Mouse (Mus musculus): Measurements from ENCODE around the gene Lin7c. TPM values are rescaled to one million over a fixed set of nuclear protein-coding genes. Genes with fewer than 3 reads are reported as not detected.
A peak's percentile ranks its signal among the peaks of the same experiment; 100 is the strongest.

Lin7c gene
- polyA plus RNA-seq, 1 experiment from 2014 or later, result 152 TPM

GRCm38 (mm10) chr2:109917496-109918413, 27.1 kb downstream of the Lin7c start, which contains the start of gene Lgr4:
Gene Lgr4, plus strand, starts transcription at chr2:109917647.
- H3K4me2 ChIP-seq, result peak within 1 kb of the TSS; percentile 87
- H3K4me1 ChIP-seq (replicated peaks), result peaks cover 45% of the 10 kb centered on the region
- H3K4me3 ChIP-seq, result peak within 1 kb of the TSS; percentile 88
- H3K27me3 ChIP-seq, result no peaks in the 10 kb centered on the region
- WGBS, result under 1% methylated on average over 93 of the region's 111 CpGs
- no peaks in the 10 kb centered on the region for H3K36me3 ChIP-seq
- peak within 1 kb of the TSS; percentile 97 for H3K27ac ChIP-seq (replicated peaks)
- H3K9me3 ChIP-seq, result no peaks in the 10 kb centered on the region
- peak; percentile 98 for ATAC-seq (ENCODE audit: low read depth)
- peak within 1 kb of the TSS; percentile 96 for H3K9ac ChIP-seq

- H3K27me3 ChIP-seq, result no peaks in the 10 kb centered on the region
- H3K4me3 ChIP-seq, result peak overlapping the region; percentile 88
- peaks cover 51% of the 10 kb centered on the region for H3K4me1 ChIP-seq (replicated peaks)
- WGBS, result 6% methylated on average over 22 of the region's 22 CpGs
- no peaks in the 10 kb centered on the region for H3K9me3 ChIP-seq
- H3K4me2 ChIP-seq, result peak overlapping the region; percentile 87
- ATAC-seq (ENCODE audit: low read depth), result no peak
- no peaks in the 10 kb centered on the region for H3K36me3 ChIP-seq
- peak overlapping the region; percentile 97 for H3K27ac ChIP-seq (replicated peaks)
- H3K9ac ChIP-seq, result peak overlapping the region; percentile 96
Observed at GRCm38 (mm10) chr2:109918592-109919262, 28.1 kb downstream of the Lin7c start.

- H3K4me1 ChIP-seq (replicated peaks), result peaks cover 55% of the 10 kb centered on the region
- H3K36me3 ChIP-seq, result no peaks in the 10 kb centered on the region
- peak overlapping the region; percentile 87 for H3K4me2 ChIP-seq
- peak overlapping the region; percentile 88 for H3K4me3 ChIP-seq
- WGBS, result 61% methylated on average over 7 of the region's 7 CpGs
- H3K9me3 ChIP-seq, result no peaks in the 10 kb centered on the region
- no peak for ATAC-seq (ENCODE audit: low read depth)
- H3K27me3 ChIP-seq, result no peaks in the 10 kb centered on the region
- H3K9ac ChIP-seq, result peak overlapping the region; percentile 46
- H3K27ac ChIP-seq (replicated peaks), result no peak overlapping the region
Observed at GRCm38 (mm10) chr2:109920471-109920870, 29.8 kb downstream of the Lin7c start.

- peak overlapping the region; percentile 61; the same call in 1 of the 2 replicates for H3K27ac ChIP-seq (replicated peaks)
- H3K9me3 ChIP-seq, result no peaks in the 10 kb centered on the region
- no peak overlapping the region for H3K4me3 ChIP-seq
- no peak overlapping the region for H3K9ac ChIP-seq
- 48% methylated on average over 8 of the region's 8 CpGs for WGBS
- no peak for ATAC-seq (ENCODE audit: low read depth)
- H3K27me3 ChIP-seq, result no peaks in the 10 kb centered on the region
- H3K4me1 ChIP-seq (replicated peaks), result peaks cover 55% of the 10 kb centered on the region
- H3K36me3 ChIP-seq, result no peaks in the 10 kb centered on the region
- peak overlapping the region; percentile 87 for H3K4me2 ChIP-seq
Observed at GRCm38 (mm10) chr2:109921298-109922035, 30.8 kb downstream of the Lin7c start.

- H3K4me3 ChIP-seq, result no peak overlapping the region
- no peaks in the 10 kb centered on the region for H3K36me3 ChIP-seq
- H3K27me3 ChIP-seq, result no peaks in the 10 kb centered on the region
- no peaks in the 10 kb centered on the region for H3K9me3 ChIP-seq
- WGBS, result 86% methylated on average over 3 of the region's 3 CpGs
- H3K4me1 ChIP-seq (replicated peaks), result peaks cover 48% of the 10 kb centered on the region
- no peak overlapping the region for H3K9ac ChIP-seq
- ATAC-seq (ENCODE audit: low read depth), result no peak
- H3K4me2 ChIP-seq, result no peak overlapping the region
- no peak overlapping the region for H3K27ac ChIP-seq (replicated peaks)
Observed at GRCm38 (mm10) chr2:109922306-109922705, 31.7 kb downstream of the Lin7c start.

- H3K4me3 ChIP-seq, result no peak overlapping the region
- ATAC-seq (ENCODE audit: low read depth), result no peak
- 87% methylated on average over 3 of the region's 3 CpGs for WGBS
- no peak overlapping the region for H3K9ac ChIP-seq
- H3K27me3 ChIP-seq, result no peaks in the 10 kb centered on the region
- no peak overlapping the region for H3K4me2 ChIP-seq
- no peak overlapping the region for H3K27ac ChIP-seq (replicated peaks)
- H3K36me3 ChIP-seq, result no peaks in the 10 kb centered on the region
- H3K9me3 ChIP-seq, result no peaks in the 10 kb centered on the region
- peaks cover 52% of the 10 kb centered on the region for H3K4me1 ChIP-seq (replicated peaks)
Observed at GRCm38 (mm10) chr2:109923031-109923430, 32.4 kb downstream of the Lin7c start.

GRCm38 (mm10) chr2:109923945-109924344, 33.3 kb downstream of the Lin7c start:
- no peaks in the 10 kb centered on the region for H3K27me3 ChIP-seq
- H3K36me3 ChIP-seq, result no peaks in the 10 kb centered on the region
- no peak for ATAC-seq (ENCODE audit: low read depth)
- no peak overlapping the region for H3K4me2 ChIP-seq
- H3K4me3 ChIP-seq, result no peak overlapping the region
- no peak overlapping the region for H3K9ac ChIP-seq
- no peaks in the 10 kb centered on the region for H3K9me3 ChIP-seq
- 45% methylated on average over 3 of the region's 3 CpGs for WGBS
- peaks cover 49% of the 10 kb centered on the region for H3K4me1 ChIP-seq (replicated peaks)
- H3K27ac ChIP-seq (replicated peaks), result no peak overlapping the region

GRCm38 (mm10) chr2:109926984-109927383, 36.3 kb downstream of the Lin7c start:
- H3K9me3 ChIP-seq, result no peaks in the 10 kb centered on the region
- no peak for ATAC-seq (ENCODE audit: low read depth)
- no peaks in the 10 kb centered on the region for H3K36me3 ChIP-seq
- H3K9ac ChIP-seq, result no peak overlapping the region
- no peaks in the 10 kb centered on the region for H3K27me3 ChIP-seq
- no peak overlapping the region for H3K4me2 ChIP-seq
- H3K27ac ChIP-seq (replicated peaks), result no peak overlapping the region
- peaks cover 32% of the 10 kb centered on the region for H3K4me1 ChIP-seq (replicated peaks)
- no peak overlapping the region for H3K4me3 ChIP-seq
- WGBS, result 91% methylated on average over 4 of the region's 4 CpGs

GRCm38 (mm10) chr2:109927446-109927845, 36.8 kb downstream of the Lin7c start:
- no peak for ATAC-seq (ENCODE audit: low read depth)
- WGBS, result 82% methylated on average over 7 of the region's 7 CpGs
- Histone ChIP-seq H3K9ac (no peak overlapping the region), H3K4me3 (no peak overlapping the region), H3K9me3 (no peaks in the 10 kb centered on the region), H3K36me3 (no peaks in the 10 kb centered on the region), H3K4me1 (replicated peaks) (peaks cover 37% of the 10 kb centered on the region), H3K27ac (replicated peaks) (no peak overlapping the region), H3K4me2 (no peak overlapping the region), H3K27me3 (no peaks in the 10 kb centered on the region)

- no peak overlapping the region for H3K9ac ChIP-seq
- H3K4me1 ChIP-seq (replicated peaks), result peaks cover 38% of the 10 kb centered on the region
- H3K36me3 ChIP-seq, result no peaks in the 10 kb centered on the region
- H3K27ac ChIP-seq (replicated peaks), result no peak overlapping the region
- no peak overlapping the region for H3K4me2 ChIP-seq
- H3K4me3 ChIP-seq, result no peak overlapping the region
- no peak for ATAC-seq (ENCODE audit: low read depth)
- no peaks in the 10 kb centered on the region for H3K27me3 ChIP-seq
- H3K9me3 ChIP-seq, result no peaks in the 10 kb centered on the region
Observed at GRCm38 (mm10) chr2:109927876-109928275, 37.2 kb downstream of the Lin7c start.

GRCm38 (mm10) chr2:109928791-109929190, 38.1 kb downstream of the Lin7c start:
- 69% methylated on average over 4 of the region's 4 CpGs for WGBS
- peak overlapping the region; percentile 10; the same call in 1 of the 2 replicates for H3K27ac ChIP-seq (replicated peaks)

GRCm38 (mm10) chr2:109929256-109929655, 38.6 kb downstream of the Lin7c start:
- no peaks in the 10 kb centered on the region for H3K27me3 ChIP-seq
- no peak overlapping the region for H3K4me2 ChIP-seq
- H3K36me3 ChIP-seq, result no peaks in the 10 kb centered on the region
- H3K4me1 ChIP-seq (replicated peaks), result peaks cover 35% of the 10 kb centered on the region
- H3K4me3 ChIP-seq, result no peak overlapping the region
- 33% methylated on average over 3 of the region's 3 CpGs for WGBS
- H3K9me3 ChIP-seq, result no peaks in the 10 kb centered on the region
- no peak overlapping the region for H3K9ac ChIP-seq
- H3K27ac ChIP-seq (replicated peaks), result peak overlapping the region; percentile 49; the same call in 1 of the 2 replicates
- no peak for ATAC-seq (ENCODE audit: low read depth)

More at GRCm38 (mm10) chr2:109928791-109929190, 38.1 kb downstream of the Lin7c start:
- Histone ChIP-seq H3K9ac (no peak overlapping the region), H3K4me1 (replicated peaks) (peaks cover 39% of the 10 kb centered on the region), H3K4me2 (no peak overlapping the region), H3K27me3 (no peaks in the 10 kb centered on the region), H3K36me3 (no peaks in the 10 kb centered on the region), H3K4me3 (no peak overlapping the region), H3K9me3 (no peaks in the 10 kb centered on the region)
- no peak for ATAC-seq (ENCODE audit: low read depth)

Measured in neural tube, embryonic 13.5 days (tissue).